Mouse (Mus musculus): ENCODE results near the gene Avpi1. TPM values are rescaled to one million over a fixed set of nuclear protein-coding genes. Genes with fewer than 3 reads are reported as not detected.

The Avpi1 gene
- polyA plus RNA-seq, 1 experiment from 2014 or later: 26.2 TPM

- peaks cover 15% of the 10 kb centered on the region for H3K36me3 ChIP-seq
- no peaks in the 10 kb centered on the region for H3K27me3 ChIP-seq (replicated peaks)
- WGBS: 83% methylated on average over 2 of the region's 2 CpGs
- no peak overlapping the region for H3K27ac ChIP-seq (ENCODE audit: poor library complexity, severe bottlenecking)
- H3K4me3 ChIP-seq: no peak overlapping the region
- H3K9ac ChIP-seq: no peak overlapping the region
- no peak overlapping the region for H3K4me2 ChIP-seq
- H3K9me3 ChIP-seq (replicated peaks): no peaks in the 10 kb centered on the region
- ATAC-seq (ENCODE audit: insufficient number of reproducible peaks, low FRiP score): no peak
- H3K4me1 ChIP-seq (replicated peaks): no peaks in the 10 kb centered on the region
Measured at GRCm38 (mm10) chr19:42075051-42075450, 53.8 kb downstream of the Avpi1 start.

Other genes with a start within 250 kb of the Avpi1 start
- gene Rrp12, start 232.9 kb downstream of the Avpi1 start, polyA plus RNA-seq (2016; fragmentation: Nextera tagmentation; extraction: Ambion mirVana): 16.9 TPM in 2 replicates
- 906 and 931 TPM in 2 replicates for gene Pgam1, start 217.1 kb downstream of the Avpi1 start, polyA plus RNA-seq (2016; fragmentation: Nextera tagmentation; extraction: Ambion mirVana)
- gene Exosc1, start 195.6 kb downstream of the Avpi1 start, polyA plus RNA-seq (2016; fragmentation: Nextera tagmentation; extraction: Ambion mirVana): 49.2 and 52.2 TPM in 2 replicates
- gene Zdhhc16, start 195.6 kb downstream of the Avpi1 start, polyA plus RNA-seq (2016; fragmentation: Nextera tagmentation; extraction: Ambion mirVana): 55.2 and 58.1 TPM in 2 replicates
- gene Mms19, start 147.9 kb downstream of the Avpi1 start, polyA plus RNA-seq (2016; fragmentation: Nextera tagmentation; extraction: Ambion mirVana): 21.6 and 26.3 TPM in 2 replicates
- 13.8 and 16.1 TPM in 2 replicates for gene Ubtd1, start 147.3 kb downstream of the Avpi1 start, polyA plus RNA-seq (2016; fragmentation: Nextera tagmentation; extraction: Ambion mirVana)
- not detected in 2 replicates for gene Ankrd2, start 93.1 kb downstream of the Avpi1 start, polyA plus RNA-seq (2016; fragmentation: Nextera tagmentation; extraction: Ambion mirVana)
- 0.69 and 1.0 TPM in 2 replicates for gene Hoga1, start 83.4 kb downstream of the Avpi1 start, polyA plus RNA-seq (2016; fragmentation: Nextera tagmentation; extraction: Ambion mirVana)
- not detected in 2 replicates for gene 4933411K16Rik, start 76.8 kb downstream of the Avpi1 start, polyA plus RNA-seq (2016; fragmentation: Nextera tagmentation; extraction: Ambion mirVana)
- 15.2 and 17.1 TPM in 2 replicates for gene Morn4, start 42.7 kb downstream of the Avpi1 start, polyA plus RNA-seq (2016; fragmentation: Nextera tagmentation; extraction: Ambion mirVana)
- 22.0 TPM in 2 replicates for gene Pi4k2a, start 38.6 kb downstream of the Avpi1 start, polyA plus RNA-seq (2016; fragmentation: Nextera tagmentation; extraction: Ambion mirVana)
- gene Marveld1, start 18.3 kb upstream of the Avpi1 start, polyA plus RNA-seq (2016; fragmentation: Nextera tagmentation; extraction: Ambion mirVana): 16.1 and 19.9 TPM in 2 replicates
- gene Zfyve27, start 34.9 kb upstream of the Avpi1 start, polyA plus RNA-seq (2016; fragmentation: Nextera tagmentation; extraction: Ambion mirVana): 27.2 and 27.7 TPM in 2 replicates
- 5.4 and 5.9 TPM in 2 replicates for gene Sfrp5, start 73.2 kb upstream of the Avpi1 start, polyA plus RNA-seq (2016; fragmentation: Nextera tagmentation; extraction: Ambion mirVana)
- 0.21 and 0.27 TPM in 2 replicates for gene Golga7b, start 118.5 kb upstream of the Avpi1 start, polyA plus RNA-seq (2016; fragmentation: Nextera tagmentation; extraction: Ambion mirVana)

Measured in heart, embryonic 12.5 days (tissue).